Mouse (Mus musculus) hindbrain, postnatal 0 days (tissue): ENCODE measurements around the gene Kctd11. TPM values are rescaled to one million over a fixed set of nuclear protein-coding genes. Genes with fewer than 3 reads are reported as not detected.
A peak's percentile ranks its signal among the peaks of the same experiment; 100 is the strongest.
"Not testable (repeated sequence)": the region's sequence is repeated elsewhere in the genome, so short reads cannot be mapped to it uniquely, and the experiment has no call there.

Experiments used
- ATAC-seq: fragments of 200-750 bp; cut with Nextera tagmentation; 2 replicates; pipeline ENCODE4 v1.8.0; 2017; ENCODE audit warnings: mild to moderate bottlenecking, moderate TSS enrichment, moderate library complexity
- DNase-seq: peaks from one replicate; pipeline ENCODE4 v3.0.0-alpha.2; 2015; ENCODE audit warnings: low spot score
- H3K27ac ChIP-seq: fragments of 300-500 bp; sonication (generic); 2 replicates; pipeline ENCODE4 v1.5.1; 2014; ENCODE audit warnings: mild to moderate bottlenecking
- H3K27me3 ChIP-seq: fragments of 300-500 bp; sonication (generic); 2 replicates; pipeline ENCODE4 v1.6.1; 2014; ENCODE audit warnings: low read length, mixed read lengths; ENCODE audit not compliant: insufficient read depth
- H3K36me3 ChIP-seq: fragments of 300-500 bp; sonication (generic); 2 replicates; pipeline ENCODE4 v1.6.1; 2014; ENCODE audit warnings: low read length, mixed read lengths; ENCODE audit not compliant: insufficient read depth
- H3K4me1 ChIP-seq: fragments of 300-500 bp; sonication (generic); 2 replicates; pipeline ENCODE4 v1.6.1; 2014; ENCODE audit warnings: antibody characterized with exemption, low read length, mixed read lengths; ENCODE audit not compliant: insufficient read depth
- H3K4me2 ChIP-seq: fragments of 300-500 bp; sonication (generic); 2 replicates; pipeline ENCODE4 v1.6.1; 2014; ENCODE audit warnings: low read depth, mild to moderate bottlenecking, low read length, moderate library complexity, mixed read lengths
- H3K4me3 ChIP-seq: fragments of 300-500 bp; sonication (generic); 2 replicates; pipeline ENCODE4 v1.5.1; 2014; ENCODE audit warnings: low read length
- H3K9ac ChIP-seq: fragments of 300-500 bp; sonication (generic); replicated peaks from 2 replicates; pipeline ENCODE4 v1.6.1; 2014; ENCODE audit warnings: mild to moderate bottlenecking, low read length, moderate library complexity, mixed read lengths
- H3K9me3 ChIP-seq: fragments of 300-500 bp; sonication (generic); 2 replicates; pipeline ENCODE4 v1.6.1; 2016; ENCODE audit warnings: low read length, mixed read lengths
- CTCF ChIP-seq: IDR thresholded peaks from 2 replicates; pipeline ENCODE4 v1.5.1; 2016; ENCODE audit warnings: antibody characterized with exemption, control low read depth, low read depth
- WGBS: fragments of 180-500 bp; shearing (Covaris S2); extraction: QIAGEN DNeasy Blood & Tissue Kit; methylation state at CpG from one replicate; pipeline ENCODE4 v1.1.7; 2014; 5-methylcytosine and 5-hydroxymethylcytosine counted together
- polyA plus RNA-seq: library from polyadenylated mRNA; unstranded; fragments of >200 nt; fragmentation: Nextera tagmentation; extraction: Ambion mirVana; gene quantifications from 2 replicates; pipeline ENCODE4 v1.2.1, GENCODE M21; 2015
- total RNA-seq: library from RNA; depleted of rRNA; stranded (reverse); fragments of >200 nt; gene quantifications from 2 replicates; pipeline ENCODE4 v1.2.3, GENCODE M21; 2014; rRNA removed

The Kctd11 gene
- total RNA-seq = 1.7 and 2.0 TPM in 2 replicates
- 1.3 and 1.7 TPM in 2 replicates for polyA plus RNA-seq

DNA sequence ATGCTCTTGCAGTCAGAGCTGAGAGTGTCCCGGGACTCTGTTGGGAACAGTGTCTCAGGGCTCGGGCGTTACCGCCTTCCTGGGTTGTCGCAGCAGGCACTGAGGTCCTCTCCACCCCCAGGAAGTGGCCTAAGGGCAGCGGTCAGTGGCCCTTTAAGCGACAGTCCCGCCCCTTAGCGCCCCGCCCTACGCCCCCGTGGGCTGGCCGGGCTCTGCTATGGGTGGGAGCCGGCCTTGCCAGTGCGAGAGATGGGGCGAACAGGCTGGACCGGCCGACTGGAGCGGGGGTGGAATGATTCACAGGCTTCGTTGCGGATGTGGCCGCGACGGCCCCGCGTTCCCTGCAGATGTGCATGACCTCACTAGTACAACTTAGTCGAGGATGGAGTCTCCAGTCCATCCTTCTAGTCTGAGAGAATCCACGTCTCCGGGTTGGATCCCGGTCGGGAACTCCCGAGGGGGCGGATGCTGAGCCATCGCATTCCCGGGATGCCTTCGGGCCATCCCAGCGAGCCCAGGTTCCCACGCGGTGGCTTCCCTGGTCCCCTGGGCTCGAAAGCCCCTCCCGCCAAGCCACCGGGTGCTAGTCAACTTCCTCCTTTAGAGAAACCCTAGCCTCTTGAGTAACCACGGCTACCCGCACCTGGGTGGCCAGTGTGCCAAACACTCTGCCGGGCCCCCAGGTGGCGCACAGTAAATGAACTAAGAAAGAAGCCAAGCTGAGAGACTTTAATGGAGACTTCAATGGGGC is at the start of gene Kctd11:
Gene Kctd11 (minus strand): TSS at position 554 of the 751 bp plus-strand sequence.
- Histone ChIP-seq H3K27ac (peak within 1 kb of the TSS; percentile 57), H3K4me1 (peaks cover 5% of the 10 kb centered on the region; the same call in 1 of the 2 replicates), H3K27me3 (no peaks in the 10 kb centered on the region), H3K9ac (peak within 1 kb of the TSS; percentile 37; the same call in 1 of the 2 replicates), H3K36me3 (no peaks in the 10 kb centered on the region), H3K4me3 (peak within 1 kb of the TSS; percentile 34), H3K4me2 (peak within 1 kb of the TSS; percentile 54), H3K9me3 (no peaks in the 10 kb centered on the region)
- 0 out of 2 replicates have a peak, but pooled peaks have one; percentile 13 for TF ChIP-seq CTCF
- under 1% methylated on average over 45 of the region's 46 CpGs for WGBS
- ATAC-seq = peak; percentile 87
- peak; percentile 78 for DNase-seq

- H3K27ac ChIP-seq, H3K9ac ChIP-seq, H3K9me3 ChIP-seq, H3K4me2 ChIP-seq, DNase-seq, H3K36me3 ChIP-seq, H3K27me3 ChIP-seq, H3K4me1 ChIP-seq, H3K4me3 ChIP-seq, ATAC-seq: not testable (repeated sequence)
- 90% methylated on average over 8 of the region's 8 CpGs for WGBS
These were observed 49.0 kb upstream of the Kctd11 start for GRCm38 (mm10) chr11:69930176-69930575.

- H3K36me3 ChIP-seq = no peaks in the 10 kb centered on the region
- 0 out of 2 replicates have a peak, but pooled peaks cover under 1% of the 10 kb centered on the region for H3K27me3 ChIP-seq
- no peak overlapping the region for H3K4me2 ChIP-seq
- H3K4me3 ChIP-seq = no peak overlapping the region
- no peak for DNase-seq
- no peak overlapping the region for H3K9ac ChIP-seq
- no peaks in the 10 kb centered on the region for H3K9me3 ChIP-seq
- no peak for TF ChIP-seq CTCF
- no peak overlapping the region for H3K27ac ChIP-seq
- WGBS = 86% methylated on average over 4 of the region's 4 CpGs
- no peaks in the 10 kb centered on the region for H3K4me1 ChIP-seq
- ATAC-seq = no peak
These were observed 48.5 kb upstream of the Kctd11 start for GRCm38 (mm10) chr11:69929712-69930111.

GRCm38 (mm10) chr11:69927501-69927900 is 46.3 kb upstream of the Kctd11 start:
- Histone ChIP-seq H3K4me2 (no peak overlapping the region), H3K27ac (no peak overlapping the region), H3K27me3 (no peaks in the 10 kb centered on the region), H3K4me1 (peaks cover under 1% of the 10 kb centered on the region; the same call in 1 of the 2 replicates), H3K9me3 (no peaks in the 10 kb centered on the region), H3K4me3 (no peak overlapping the region), H3K36me3 (no peaks in the 10 kb centered on the region), H3K9ac (no peak overlapping the region)
- no peak for TF ChIP-seq CTCF
- DNase-seq = no peak
- 99% methylated on average over 2 of the region's 2 CpGs for WGBS
- no peak for ATAC-seq

DNA sequence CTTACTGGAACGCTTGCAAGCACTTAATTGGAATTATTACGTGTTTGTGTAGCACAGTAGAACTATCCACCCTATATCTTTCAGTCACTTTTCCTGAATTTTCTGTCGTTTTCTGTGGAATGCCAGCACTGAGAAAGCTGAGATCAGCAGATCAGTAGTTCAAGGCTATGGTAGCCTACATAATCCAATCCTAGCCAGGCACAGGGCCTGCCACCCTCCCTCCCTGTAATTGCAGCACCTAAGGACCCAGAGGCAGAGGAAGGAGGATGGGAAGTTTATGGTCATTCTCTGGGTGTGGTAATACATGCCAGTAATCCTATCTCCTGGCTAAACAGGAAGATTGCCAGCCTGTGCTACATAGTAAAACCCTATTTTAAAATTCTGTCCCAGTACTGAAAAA is 41.6 kb upstream of the Kctd11 start:
- peak overlapping the region; percentile 63; the same call in 1 of the 2 replicates for H3K4me2 ChIP-seq
- peaks cover 11% of the 10 kb centered on the region for H3K36me3 ChIP-seq
- no peaks in the 10 kb centered on the region for H3K27me3 ChIP-seq
- WGBS = 63% methylated on average over 3 of the region's 3 CpGs
- no peak for TF ChIP-seq CTCF
- no peaks in the 10 kb centered on the region for H3K9me3 ChIP-seq
- no peak for DNase-seq
- H3K27ac ChIP-seq = no peak overlapping the region
- no peak overlapping the region for H3K4me3 ChIP-seq
- H3K4me1 ChIP-seq = peaks cover 10% of the 10 kb centered on the region
- no peak for ATAC-seq
- H3K9ac ChIP-seq = no peak overlapping the region

DNA sequence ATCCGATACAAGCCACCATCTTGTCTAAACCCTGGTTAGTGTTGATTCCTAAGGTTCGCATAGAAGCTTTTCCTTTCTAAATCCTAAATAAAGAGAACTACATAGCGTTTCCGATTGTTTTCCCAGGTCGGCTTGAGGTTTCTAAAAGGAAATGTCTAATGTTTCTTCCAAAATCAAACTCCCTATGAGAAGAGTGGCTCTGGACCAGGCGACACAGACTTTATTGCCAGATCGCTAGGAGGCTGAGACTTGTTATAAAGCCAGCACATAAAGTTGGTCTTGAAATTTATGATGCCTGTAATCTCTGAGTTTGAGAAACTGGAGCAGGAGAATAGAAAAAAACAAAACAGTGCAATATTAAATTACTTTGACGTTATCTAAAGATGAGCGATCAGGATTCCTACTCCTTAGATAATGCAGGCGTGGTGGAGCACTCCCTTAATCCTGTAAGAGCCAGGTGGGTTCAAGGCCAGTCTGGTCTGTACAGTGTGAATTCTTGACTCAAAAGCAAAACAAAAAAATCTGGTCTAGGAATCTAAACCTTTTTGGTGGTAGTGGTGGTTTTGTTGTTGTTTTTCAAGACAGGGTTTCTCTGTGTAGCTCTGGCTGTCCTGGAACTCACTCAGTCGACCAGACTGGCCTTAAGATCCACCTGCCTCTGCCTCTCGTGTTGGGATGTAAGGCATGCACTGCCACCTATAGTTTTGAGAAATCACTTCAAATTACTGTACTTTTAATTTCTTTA is 41.0 kb upstream of the Kctd11 start:
- H3K9me3 ChIP-seq = no peaks in the 10 kb centered on the region
- H3K9ac ChIP-seq = peak overlapping the region; percentile 53
- H3K27me3 ChIP-seq = no peaks in the 10 kb centered on the region
- H3K4me3 ChIP-seq = peak overlapping the region; percentile 85
- H3K36me3 ChIP-seq = peaks cover 17% of the 10 kb centered on the region
- peak overlapping the region; percentile 63 for H3K4me2 ChIP-seq
- 4% methylated on average over 12 of the region's 12 CpGs for WGBS
- peak overlapping the region; percentile 87 for H3K27ac ChIP-seq
- H3K4me1 ChIP-seq = peaks cover 10% of the 10 kb centered on the region
- no peak for DNase-seq
- no peak for ATAC-seq
- TF ChIP-seq CTCF = peak; percentile 25
